Mouse (Mus musculus): Measurements from ENCODE around the gene Six2. TPM values are rescaled to one million over a fixed set of nuclear protein-coding genes. Genes with fewer than 3 reads are reported as not detected.
A peak's percentile ranks its signal among the peaks of the same experiment; 100 is the strongest.

Gene Six2
- polyA plus RNA-seq, 1 experiment from 2014 or later, result 8.9 TPM

DNA sequence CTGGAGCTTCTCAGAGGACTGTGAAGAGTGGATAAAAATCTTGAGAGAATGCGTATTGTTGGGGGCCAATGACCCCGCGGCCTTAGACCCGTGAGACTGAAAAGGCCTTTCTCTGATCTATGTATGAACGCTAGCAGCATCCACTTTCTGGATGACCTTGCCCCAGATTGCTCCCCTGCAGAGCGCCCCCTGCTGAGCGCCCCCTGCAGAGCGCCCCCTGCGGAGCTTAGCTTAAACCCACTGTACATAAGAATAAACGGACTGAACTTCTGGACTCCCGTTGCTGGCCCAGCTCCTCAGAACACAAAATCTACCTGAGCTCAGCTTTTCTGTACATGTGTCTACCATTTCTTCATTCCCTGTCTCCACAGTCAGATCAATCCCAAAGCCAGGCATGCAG lies 27.7 kb upstream of the Six2 start:
- H3K4me3 ChIP-seq (ENCODE audit: low read depth, low read length), result no peak overlapping the region
- no peak overlapping the region for H3K27ac ChIP-seq (ENCODE audit: low read length)
- 67% methylated on average over 11 of the region's 11 CpGs for WGBS
- H3K9ac ChIP-seq (replicated peaks; ENCODE audit: low read depth, low read length), result no peak overlapping the region
- no peak overlapping the region for H3K4me2 ChIP-seq (replicated peaks; ENCODE audit: low read depth, low read length)
- peaks cover 4% of the 10 kb centered on the region for H3K4me1 ChIP-seq (ENCODE audit: control insufficient read depth, insufficient read depth, low read length)
- no peaks in the 10 kb centered on the region for H3K27me3 ChIP-seq (ENCODE audit: control insufficient read depth, insufficient read depth, low read length)
- H3K36me3 ChIP-seq (ENCODE audit: control insufficient read depth, insufficient read depth, low read length), result no peaks in the 10 kb centered on the region
- no peaks in the 10 kb centered on the region for H3K9me3 ChIP-seq (ENCODE audit: control insufficient read depth, low read depth, low read length)
- no peak for ATAC-seq (ENCODE audit: insufficient number of reproducible peaks, insufficient read depth, low FRiP score, low read depth)

DNA sequence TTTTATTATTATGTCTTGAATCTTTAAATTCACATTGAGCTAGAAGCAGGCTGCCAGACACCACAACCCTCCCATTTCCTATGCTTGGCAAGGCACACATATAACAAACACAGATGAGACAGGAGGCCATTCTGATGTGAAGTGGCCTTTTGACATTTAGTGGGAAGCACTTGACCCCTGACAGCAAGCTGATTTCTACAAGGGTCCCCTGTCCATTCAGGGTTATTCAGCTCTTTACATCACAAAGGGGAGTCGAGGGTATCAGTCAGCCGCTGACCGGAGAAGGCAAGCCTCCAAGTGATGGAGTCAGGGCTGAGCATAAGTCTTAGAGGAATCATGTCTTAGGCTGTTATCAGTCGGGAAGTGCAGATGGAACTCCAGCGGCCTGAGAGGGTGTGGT lies 26.3 kb upstream of the Six2 start:
- H3K9ac ChIP-seq (replicated peaks; ENCODE audit: low read depth, low read length), result no peak overlapping the region
- WGBS, result 58% methylated on average over 5 of the region's 5 CpGs
- H3K27me3 ChIP-seq (ENCODE audit: control insufficient read depth, insufficient read depth, low read length), result no peaks in the 10 kb centered on the region
- H3K27ac ChIP-seq (ENCODE audit: low read length), result no peak overlapping the region
- no peak overlapping the region for H3K4me3 ChIP-seq (ENCODE audit: low read depth, low read length)
- peaks cover 4% of the 10 kb centered on the region for H3K4me1 ChIP-seq (ENCODE audit: control insufficient read depth, insufficient read depth, low read length)
- no peak overlapping the region for H3K4me2 ChIP-seq (replicated peaks; ENCODE audit: low read depth, low read length)
- no peak for ATAC-seq (ENCODE audit: insufficient number of reproducible peaks, insufficient read depth, low FRiP score, low read depth)
- H3K36me3 ChIP-seq (ENCODE audit: control insufficient read depth, insufficient read depth, low read length), result no peaks in the 10 kb centered on the region
- no peaks in the 10 kb centered on the region for H3K9me3 ChIP-seq (ENCODE audit: control insufficient read depth, low read depth, low read length)

DNA sequence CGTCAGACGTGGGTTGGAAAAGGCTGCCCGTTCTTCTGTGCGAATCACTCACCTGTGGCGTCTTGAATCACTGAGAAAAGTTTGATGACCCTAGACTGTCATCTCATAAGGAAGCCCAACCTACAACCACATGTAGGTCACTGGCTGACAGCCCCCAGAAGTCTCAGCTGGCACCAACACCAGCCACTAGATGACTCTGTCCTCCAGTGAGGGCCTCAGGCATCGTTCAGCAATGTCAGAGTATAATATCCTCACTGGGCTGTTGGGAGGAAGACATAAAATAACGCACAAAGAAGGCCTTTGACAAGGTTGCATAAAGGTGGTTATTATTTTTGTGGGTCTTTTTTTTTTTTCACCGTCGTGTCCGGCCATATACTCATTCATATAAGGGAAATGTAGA lies 24.8 kb upstream of the Six2 start:
- no peak overlapping the region for H3K4me2 ChIP-seq (replicated peaks; ENCODE audit: low read depth, low read length)
- WGBS, result 84% methylated on average over 10 of the region's 10 CpGs

DNA sequence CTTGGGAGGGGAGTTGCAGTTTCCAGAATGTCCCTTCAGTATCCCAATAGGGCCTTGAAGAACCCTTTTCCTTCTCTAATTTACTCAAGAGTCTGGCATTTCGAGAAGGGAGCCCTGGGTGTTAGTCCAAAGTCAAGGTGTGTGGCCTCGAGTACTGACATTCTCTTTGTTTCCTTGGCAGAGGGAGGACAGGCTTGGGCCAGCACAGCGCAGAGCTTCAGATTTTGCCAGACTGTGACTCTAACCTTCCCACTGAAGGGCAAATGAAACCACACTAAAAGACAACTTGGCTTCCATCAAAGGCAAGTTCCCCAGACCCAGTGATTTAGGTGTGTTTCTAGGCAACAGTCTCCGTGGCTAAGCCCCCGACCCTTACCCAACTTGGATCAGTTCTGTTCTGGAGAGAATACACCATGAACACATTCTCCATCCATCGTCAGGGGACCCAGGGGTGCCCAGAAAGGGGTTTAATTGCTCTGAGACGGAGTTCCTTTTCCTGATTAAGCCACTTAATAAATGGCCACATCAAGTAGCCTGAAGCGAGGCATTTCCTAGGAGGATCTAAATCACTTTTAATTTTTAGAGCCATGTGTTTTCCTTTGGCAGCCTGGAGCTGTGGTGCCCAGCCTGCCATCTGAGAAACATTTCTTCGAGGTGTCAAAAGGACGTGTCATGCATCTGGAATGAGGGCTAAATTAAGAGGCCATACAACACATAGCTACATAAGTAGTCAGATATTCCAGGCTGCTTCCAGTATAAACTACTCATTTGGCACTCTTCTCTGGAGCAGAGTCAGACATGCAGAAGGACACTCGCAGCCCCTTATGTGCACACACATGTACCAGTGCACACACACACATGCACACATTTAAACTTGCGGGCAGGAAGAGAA lies 16.5 kb upstream of the Six2 start:
- H3K4me2 ChIP-seq (replicated peaks; ENCODE audit: low read depth, low read length), result no peak overlapping the region
- no peaks in the 10 kb centered on the region for H3K36me3 ChIP-seq (ENCODE audit: control insufficient read depth, insufficient read depth, low read length)
- no peak for ATAC-seq (ENCODE audit: insufficient number of reproducible peaks, insufficient read depth, low FRiP score, low read depth)
- no peak overlapping the region for H3K27ac ChIP-seq (ENCODE audit: low read length)
- WGBS, result 70% methylated on average over 12 of the region's 12 CpGs
- H3K4me3 ChIP-seq (ENCODE audit: low read depth, low read length), result no peak overlapping the region
- 0 out of 2 replicates have a peak, but pooled peaks cover 2% of the 10 kb centered on the region for H3K4me1 ChIP-seq (ENCODE audit: control insufficient read depth, insufficient read depth, low read length)
- H3K27me3 ChIP-seq (ENCODE audit: control insufficient read depth, insufficient read depth, low read length), result no peaks in the 10 kb centered on the region
- H3K9ac ChIP-seq (replicated peaks; ENCODE audit: low read depth, low read length), result no peak overlapping the region
- no peaks in the 10 kb centered on the region for H3K9me3 ChIP-seq (ENCODE audit: control insufficient read depth, low read depth, low read length)

More for the DNA sequence above, 24.8 kb upstream of the Six2 start:
- no peak overlapping the region for H3K27ac ChIP-seq (ENCODE audit: low read length)
- ATAC-seq (ENCODE audit: insufficient number of reproducible peaks, insufficient read depth, low FRiP score, low read depth), result no peak
- no peaks in the 10 kb centered on the region for H3K9me3 ChIP-seq (ENCODE audit: control insufficient read depth, low read depth, low read length)
- peaks cover 4% of the 10 kb centered on the region for H3K4me1 ChIP-seq (ENCODE audit: control insufficient read depth, insufficient read depth, low read length)
- H3K27me3 ChIP-seq (ENCODE audit: control insufficient read depth, insufficient read depth, low read length), result no peaks in the 10 kb centered on the region
- H3K4me3 ChIP-seq (ENCODE audit: low read depth, low read length), result no peak overlapping the region
- H3K36me3 ChIP-seq (ENCODE audit: control insufficient read depth, insufficient read depth, low read length), result no peaks in the 10 kb centered on the region
- no peak overlapping the region for H3K9ac ChIP-seq (replicated peaks; ENCODE audit: low read depth, low read length)

DNA sequence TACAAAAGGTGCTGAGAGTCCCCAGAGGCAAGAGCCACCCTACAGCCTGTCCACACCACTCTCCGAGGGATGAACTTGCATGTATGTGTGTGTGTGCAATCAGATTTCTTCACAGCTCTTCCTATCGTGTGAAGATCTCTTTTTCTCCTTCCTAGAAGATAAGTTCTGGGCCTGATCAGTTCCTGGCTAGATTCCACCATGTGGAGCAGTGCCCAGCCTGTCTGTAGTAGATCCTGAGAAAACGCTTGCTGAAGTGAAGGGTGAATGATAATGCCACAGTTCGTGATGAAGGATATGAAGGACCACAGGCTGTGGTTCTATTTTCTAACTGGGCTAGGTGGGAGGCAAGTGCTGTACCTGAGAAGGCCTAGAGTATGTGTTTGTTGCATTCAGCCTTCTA lies 12.0 kb upstream of the Six2 start:
- no peak overlapping the region for H3K4me3 ChIP-seq (ENCODE audit: low read depth, low read length)
- no peak overlapping the region for H3K4me2 ChIP-seq (replicated peaks; ENCODE audit: low read depth, low read length)
- H3K27ac ChIP-seq (ENCODE audit: low read length), result no peak overlapping the region
- no peaks in the 10 kb centered on the region for H3K36me3 ChIP-seq (ENCODE audit: control insufficient read depth, insufficient read depth, low read length)
- ATAC-seq (ENCODE audit: insufficient number of reproducible peaks, insufficient read depth, low FRiP score, low read depth), result no peak
- no peaks in the 10 kb centered on the region for H3K27me3 ChIP-seq (ENCODE audit: control insufficient read depth, insufficient read depth, low read length)
- H3K4me1 ChIP-seq (ENCODE audit: control insufficient read depth, insufficient read depth, low read length), result 0 out of 2 replicates have a peak, but pooled peaks cover 2% of the 10 kb centered on the region
- WGBS, result 61% methylated on average over 4 of the region's 4 CpGs
- no peaks in the 10 kb centered on the region for H3K9me3 ChIP-seq (ENCODE audit: control insufficient read depth, low read depth, low read length)
- H3K9ac ChIP-seq (replicated peaks; ENCODE audit: low read depth, low read length), result no peak overlapping the region

DNA sequence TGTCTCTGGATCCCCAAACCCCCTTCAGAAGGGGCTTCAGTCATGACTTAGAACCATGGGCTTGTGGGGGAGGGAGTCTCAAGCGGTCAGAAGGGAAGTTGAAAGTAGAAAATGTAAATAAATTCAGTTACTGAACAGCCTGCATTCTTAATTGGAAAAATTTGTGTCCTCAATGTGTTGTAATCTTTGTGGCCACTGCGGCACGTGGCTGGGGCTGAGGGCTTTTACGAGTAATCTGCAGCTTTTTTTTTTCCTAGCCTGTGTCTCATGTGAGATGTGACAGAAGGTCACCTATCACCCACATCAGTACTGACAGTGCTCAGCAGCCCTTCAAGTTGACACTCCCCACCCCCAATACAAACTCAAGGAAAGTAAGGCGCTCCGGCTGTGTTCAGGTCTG lies 10.6 kb upstream of the Six2 start:
- WGBS, result 66% methylated on average over 6 of the region's 6 CpGs
- no peak overlapping the region for H3K9ac ChIP-seq (replicated peaks; ENCODE audit: low read depth, low read length)
- H3K27me3 ChIP-seq (ENCODE audit: control insufficient read depth, insufficient read depth, low read length), result peaks cover 1% of the 10 kb centered on the region; the same call in 1 of the 2 replicates
- no peak for ATAC-seq (ENCODE audit: insufficient number of reproducible peaks, insufficient read depth, low FRiP score, low read depth)
- H3K4me2 ChIP-seq (replicated peaks; ENCODE audit: low read depth, low read length), result no peak overlapping the region
- H3K4me1 ChIP-seq (ENCODE audit: control insufficient read depth, insufficient read depth, low read length), result no peaks in the 10 kb centered on the region
- H3K36me3 ChIP-seq (ENCODE audit: control insufficient read depth, insufficient read depth, low read length), result no peaks in the 10 kb centered on the region
- H3K27ac ChIP-seq (ENCODE audit: low read length), result no peak overlapping the region
- peaks cover 4% of the 10 kb centered on the region; the same call in 1 of the 2 replicates for H3K9me3 ChIP-seq (ENCODE audit: control insufficient read depth, low read depth, low read length)
- no peak overlapping the region for H3K4me3 ChIP-seq (ENCODE audit: low read depth, low read length)

DNA sequence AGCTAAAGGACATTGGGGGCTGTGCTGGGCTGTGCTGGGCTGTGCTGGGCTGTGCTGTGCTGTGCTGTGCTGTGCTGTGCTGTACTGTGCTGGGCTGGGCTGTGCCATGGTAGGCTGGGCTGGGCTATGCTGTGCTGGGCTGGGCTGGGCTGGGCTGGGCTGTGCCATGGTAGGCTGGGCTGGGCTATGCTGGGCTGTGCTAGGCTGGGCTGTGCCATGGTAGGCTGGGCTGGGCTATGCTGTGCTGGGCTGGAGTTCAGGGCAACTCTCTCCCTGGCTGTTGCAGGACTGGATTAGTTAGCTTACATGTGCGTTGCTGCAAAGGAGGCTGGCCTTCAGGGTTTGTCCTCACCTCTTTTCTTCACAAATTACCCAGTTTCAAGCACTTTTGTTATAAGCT lies 9.9 kb upstream of the Six2 start:
- Histone ChIP-seq H3K4me3 (ENCODE audit: low read depth, low read length) (no peak overlapping the region), H3K9me3 (ENCODE audit: control insufficient read depth, low read depth, low read length) (peaks cover 4% of the 10 kb centered on the region; the same call in 1 of the 2 replicates), H3K9ac (replicated peaks; ENCODE audit: low read depth, low read length) (no peak overlapping the region), H3K4me1 (ENCODE audit: control insufficient read depth, insufficient read depth, low read length) (no peaks in the 10 kb centered on the region), H3K4me2 (replicated peaks; ENCODE audit: low read depth, low read length) (no peak overlapping the region), H3K36me3 (ENCODE audit: control insufficient read depth, insufficient read depth, low read length) (no peaks in the 10 kb centered on the region), H3K27ac (ENCODE audit: low read length) (no peak overlapping the region), H3K27me3 (ENCODE audit: control insufficient read depth, insufficient read depth, low read length) (peaks cover 6% of the 10 kb centered on the region; the same call in 1 of the 2 replicates)
- WGBS, result 60% methylated on average over 1 of the region's 1 CpGs
- no peak for ATAC-seq (ENCODE audit: insufficient number of reproducible peaks, insufficient read depth, low FRiP score, low read depth)

DNA sequence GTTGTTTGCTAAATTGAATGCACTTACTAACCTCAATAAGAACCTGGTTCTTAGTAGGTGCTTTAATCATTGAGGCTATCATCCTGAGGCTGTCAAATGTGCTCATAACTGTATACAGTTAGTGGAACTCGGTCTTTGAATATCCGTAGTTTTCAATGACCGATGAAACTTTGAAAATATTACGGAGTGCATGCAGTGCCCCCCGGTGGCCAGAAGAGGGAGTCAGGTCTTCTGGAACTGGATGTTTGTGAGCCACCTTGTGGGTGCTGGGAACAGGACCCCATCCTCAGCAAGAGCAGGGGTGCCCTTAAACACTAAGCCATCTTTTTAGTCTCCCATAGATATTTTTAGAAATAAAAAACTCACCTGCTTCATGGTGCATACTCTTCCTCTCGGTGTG lies 6.4 kb upstream of the Six2 start:
- Histone ChIP-seq H3K4me1 (ENCODE audit: control insufficient read depth, insufficient read depth, low read length) (peaks cover 5% of the 10 kb centered on the region; the same call in 1 of the 2 replicates), H3K4me2 (replicated peaks; ENCODE audit: low read depth, low read length) (0 out of 2 replicates have a peak overlapping the region, but pooled peaks have one; percentile 76), H3K27me3 (ENCODE audit: control insufficient read depth, insufficient read depth, low read length) (peaks cover 24% of the 10 kb centered on the region), H3K9me3 (ENCODE audit: control insufficient read depth, low read depth, low read length) (peaks cover 4% of the 10 kb centered on the region; the same call in 1 of the 2 replicates), H3K27ac (ENCODE audit: low read length) (no peak overlapping the region), H3K36me3 (ENCODE audit: control insufficient read depth, insufficient read depth, low read length) (no peaks in the 10 kb centered on the region), H3K4me3 (ENCODE audit: low read depth, low read length) (0 out of 2 replicates have a peak overlapping the region, but pooled peaks have one; percentile 44), H3K9ac (replicated peaks; ENCODE audit: low read depth, low read length) (no peak overlapping the region)
- no peak for ATAC-seq (ENCODE audit: insufficient number of reproducible peaks, insufficient read depth, low FRiP score, low read depth)
- WGBS, result 79% methylated on average over 6 of the region's 6 CpGs
